Mouse (Mus musculus) erythroblast, adult 5-6 weeks (primary cell): Measurements from ENCODE around the gene Crb2. TPM values are rescaled to one million over a fixed set of nuclear protein-coding genes. Genes with fewer than 3 reads are reported as not detected.
A peak's percentile ranks its signal among the peaks of the same experiment; 100 is the strongest.

ENCODE experiments used
- ATAC-seq: replicated peaks from 2 replicates; pipeline ENCODE4 v1.8.0; 2016; ENCODE audit warnings: moderate number of reproducible peaks, mild to moderate bottlenecking, moderate TSS enrichment, inconsistent platforms; ENCODE audit not compliant: poor library complexity, low FRiP score, severe bottlenecking
- total RNA-seq, 2 experiments: library from RNA; stranded (forward) in 1 of 2; stranded (reverse) in 1 of 2; fragments of 150-400 nt in 1 of 2; fragments of 200-764, 138-1000 nt in 1 of 2; gene quantifications; 2 replicates each; pipeline versions ENCODE4 v1.2.3 to v1.2.4; 2015 to 2017; ENCODE audit warnings: low replicate concordance in 2 of 2

Gene Crb2
- total RNA-seq, 2 experiments from 2014 or later, result not detected

DNA sequence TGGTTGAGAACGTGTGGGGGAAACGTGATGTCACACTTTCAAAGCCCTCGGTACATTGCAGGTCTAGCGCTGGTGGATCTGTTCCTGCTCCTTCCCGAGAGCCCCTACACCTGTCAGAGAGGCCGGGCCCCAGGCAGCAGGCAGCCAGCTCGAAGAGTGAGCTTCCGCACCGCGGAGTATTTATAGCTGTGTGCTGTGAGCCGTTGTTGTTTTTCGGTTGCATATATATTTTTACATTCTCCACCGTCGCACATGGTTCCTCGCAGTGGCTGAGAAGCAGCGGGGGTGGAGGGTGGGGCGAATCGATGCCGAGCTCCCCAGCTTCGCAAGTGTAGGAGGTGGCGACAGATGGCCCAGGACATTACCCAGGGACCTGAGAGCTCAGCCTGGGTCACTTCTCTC lies 11.0 kb upstream of the Crb2 start:
- ATAC-seq, result no peak

- no peak for ATAC-seq
These were observed 9.9 kb upstream of the Crb2 start for GRCm38 (mm10) chr2:37766027-37766761.

GRCm38 (mm10) chr2:37767080-37767547 lies 8.9 kb upstream of the Crb2 start:
- no peak for ATAC-seq

GRCm38 (mm10) chr2:37767739-37768138 lies 8.3 kb upstream of the Crb2 start:
- no peak for ATAC-seq

GRCm38 (mm10) chr2:37768903-37769302 lies 7.1 kb upstream of the Crb2 start:
- no peak for ATAC-seq

DNA sequence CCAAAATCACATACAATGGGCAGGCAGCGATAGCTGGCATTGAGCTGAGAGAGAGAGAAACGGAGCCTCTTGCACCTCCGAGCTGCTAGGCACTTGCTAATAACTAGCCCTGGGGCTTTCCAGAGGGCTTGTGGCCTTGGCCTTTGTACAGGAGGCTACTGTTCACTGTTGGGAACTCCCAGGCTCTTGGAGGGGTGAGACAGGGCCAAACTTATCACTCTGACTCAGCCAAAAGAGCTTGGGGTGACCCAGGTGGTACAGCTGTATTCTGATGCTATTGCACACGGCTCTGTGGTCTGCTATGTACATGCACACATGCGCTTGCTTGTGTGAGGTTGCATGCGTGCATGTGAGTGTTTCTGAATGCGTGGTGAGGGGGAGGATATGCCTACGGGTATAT lies 6.3 kb upstream of the Crb2 start:
- no peak for ATAC-seq

DNA sequence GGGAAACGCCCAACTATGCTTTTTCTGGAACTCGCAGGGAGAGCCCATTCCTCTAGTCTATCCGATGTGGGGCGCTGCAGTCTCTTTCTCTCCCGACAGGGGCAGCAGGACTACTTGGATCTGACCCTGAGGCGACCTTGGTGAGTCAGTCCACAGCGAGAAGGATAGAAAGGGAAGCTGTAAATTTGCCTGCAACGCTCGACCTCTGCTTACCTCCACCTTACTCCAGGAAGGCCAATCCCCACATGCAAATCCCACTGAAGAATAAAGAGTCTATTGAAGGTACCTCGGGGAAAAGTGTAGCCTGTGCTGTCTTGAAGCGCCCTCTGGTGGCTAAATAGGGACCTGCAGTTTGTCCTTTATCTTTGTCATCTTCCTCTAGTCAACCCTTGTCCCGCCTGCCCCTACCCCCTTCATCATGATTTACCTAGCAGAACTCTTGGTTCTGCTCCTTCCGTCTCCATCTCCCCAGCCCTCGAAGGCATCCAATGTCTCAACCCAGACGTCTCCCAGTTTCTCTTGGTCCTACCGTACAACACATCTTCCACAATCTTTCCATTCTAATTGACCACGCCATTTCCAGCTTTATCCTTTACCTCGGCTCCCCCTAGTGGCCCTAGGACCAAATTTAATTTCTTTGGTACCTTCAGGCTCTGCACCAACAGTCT lies 4.3 kb upstream of the Crb2 start:
- peak; percentile 61; the same call in 1 of the 2 replicates for ATAC-seq

DNA sequence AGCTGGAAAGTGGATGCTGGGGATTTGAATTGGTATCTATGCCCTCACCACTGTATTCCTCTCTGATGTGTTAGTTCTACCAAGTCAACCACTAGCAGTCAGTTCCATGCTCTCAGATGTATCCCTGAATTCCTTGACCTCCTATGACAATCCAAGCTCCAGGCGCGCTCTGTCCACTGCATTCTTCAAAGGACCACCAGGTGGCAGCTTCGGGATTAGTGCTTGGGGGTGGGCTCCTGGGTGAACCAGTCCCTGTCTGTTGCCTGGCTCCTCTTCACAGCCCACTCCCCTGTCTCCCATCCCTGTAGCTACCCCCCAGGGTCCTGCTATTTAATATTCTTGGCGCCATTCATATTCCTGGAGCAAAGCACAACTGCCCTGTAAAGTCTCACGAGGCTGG lies 1.5 kb upstream of the Crb2 start:
- ATAC-seq, result no peak

DNA sequence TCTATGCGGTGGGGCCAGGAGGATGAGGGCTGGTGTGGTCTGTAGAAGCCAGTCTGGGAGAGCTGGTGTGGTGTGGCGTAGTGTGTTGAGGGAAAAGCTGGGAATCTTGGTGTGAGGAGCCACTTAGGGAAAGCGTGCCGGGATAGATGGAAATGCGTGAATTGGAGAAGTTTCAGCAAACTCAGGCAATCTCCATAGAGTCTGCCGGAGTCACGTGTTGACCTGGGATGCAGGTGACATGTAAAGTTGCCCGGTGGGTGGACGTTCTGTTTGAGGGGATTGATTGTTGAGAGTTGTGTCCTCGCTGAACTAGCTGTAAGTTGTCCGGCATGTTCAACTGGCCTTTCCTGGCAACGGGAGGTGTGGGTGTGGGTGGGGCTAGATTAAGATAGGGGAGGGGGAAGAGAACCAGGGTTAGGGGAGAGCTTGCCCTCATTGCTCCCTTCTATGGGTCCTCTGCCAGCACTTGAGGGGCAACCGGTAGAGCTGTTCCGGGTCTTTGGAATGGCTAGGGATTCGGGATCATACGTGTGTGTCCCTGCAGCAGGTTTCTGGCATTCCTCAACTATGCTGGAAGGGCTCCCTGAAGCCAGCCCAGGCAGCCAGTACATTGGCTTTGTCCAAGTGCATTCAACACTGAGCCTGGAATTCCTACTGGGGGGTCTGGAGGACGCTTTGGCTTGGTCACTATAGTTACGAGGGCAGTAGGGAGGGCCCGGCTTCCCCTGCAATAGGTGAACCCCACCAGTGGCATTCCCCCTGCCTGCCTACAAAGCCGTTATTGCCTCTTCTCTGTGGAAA lies 762 bp downstream of the Crb2 start:
- ATAC-seq, result no peak

GRCm38 (mm10) chr2:37777958-37778720 lies 2.1 kb downstream of the Crb2 start:
- ATAC-seq, result no peak

- ATAC-seq, result peak; percentile 66
These were observed 4.4 kb downstream of the Crb2 start for GRCm38 (mm10) chr2:37780270-37780929.

DNA sequence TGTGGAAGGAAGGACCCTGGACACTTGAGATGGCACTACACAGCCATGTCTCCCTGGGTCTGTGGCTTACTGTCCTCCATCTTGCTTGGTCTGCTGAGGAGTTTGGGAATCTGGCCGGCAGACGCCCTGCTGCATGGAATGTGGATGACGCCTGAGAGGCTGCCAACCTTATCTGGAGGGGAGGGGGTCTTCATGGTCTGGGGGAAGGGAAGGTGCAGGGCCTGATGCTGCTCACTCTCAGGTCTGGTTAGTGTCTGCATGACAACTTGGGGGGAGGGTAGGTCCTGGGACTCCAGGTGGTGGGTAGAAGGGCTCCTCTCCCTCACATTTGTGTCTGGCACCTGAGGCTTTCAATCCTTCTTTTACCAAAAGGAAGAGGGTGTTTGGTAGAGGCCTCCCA lies 5.4 kb downstream of the Crb2 start:
- ATAC-seq, result no peak

DNA sequence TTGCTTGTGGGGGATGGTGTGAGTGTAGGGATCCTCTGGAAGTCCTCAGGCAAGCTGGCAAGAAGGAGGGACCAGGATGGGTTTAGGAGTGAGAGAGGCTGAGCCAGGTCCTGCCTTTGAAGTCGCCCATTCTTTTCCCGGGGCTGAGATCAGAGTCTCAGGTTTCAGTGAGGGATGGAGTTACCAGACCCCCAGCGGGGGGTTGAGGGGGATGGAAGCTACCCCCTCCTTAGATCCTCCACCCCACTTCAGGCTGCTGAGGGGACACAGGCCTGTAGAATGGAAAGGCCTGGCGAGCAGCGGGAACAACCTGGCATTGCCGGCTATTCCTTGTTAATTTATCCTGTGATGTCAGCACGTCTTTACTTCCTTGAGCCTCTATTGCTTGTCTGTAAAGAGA lies 6.0 kb downstream of the Crb2 start:
- ATAC-seq, result no peak

DNA sequence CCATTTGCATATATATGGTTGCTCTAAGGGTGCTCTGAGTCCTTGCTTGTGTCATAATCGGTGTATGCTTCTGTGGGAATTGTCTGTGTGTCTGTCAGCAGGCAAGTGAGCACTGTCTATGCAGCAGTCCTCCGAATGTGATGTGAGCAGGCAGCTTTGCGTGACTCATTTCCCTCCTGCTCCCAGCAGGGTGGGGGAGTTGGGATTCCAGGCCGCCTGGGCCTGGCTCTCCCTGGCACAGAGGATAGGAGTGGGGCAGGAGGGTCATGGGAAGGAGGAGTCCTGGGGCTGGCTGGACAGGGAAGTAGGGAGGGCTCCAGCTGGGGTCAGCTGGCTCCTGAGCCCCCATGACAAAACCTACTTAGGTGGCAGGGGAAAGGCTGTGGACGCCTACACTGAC lies 8.4 kb downstream of the Crb2 start:
- no peak for ATAC-seq

DNA sequence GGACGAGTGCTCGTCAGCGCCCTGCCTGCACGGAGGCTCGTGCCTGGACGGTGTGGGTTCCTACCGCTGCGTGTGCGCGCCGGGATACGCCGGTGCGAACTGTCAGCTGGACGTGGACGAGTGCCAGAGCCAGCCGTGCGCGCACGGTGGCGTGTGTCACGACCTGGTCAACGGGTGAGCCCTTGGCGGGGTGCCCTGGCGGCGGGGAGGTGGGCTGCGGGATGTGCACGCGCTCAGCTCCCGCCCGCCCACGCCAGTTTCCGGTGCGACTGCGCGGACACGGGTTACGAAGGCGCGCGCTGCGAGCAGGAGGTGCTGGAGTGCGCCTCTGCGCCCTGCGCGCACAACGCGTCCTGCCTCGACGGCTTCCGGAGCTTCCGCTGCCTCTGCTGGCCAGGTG lies 10.4 kb downstream of the Crb2 start:
- ATAC-seq, result no peak

GRCm38 (mm10) chr2:37788176-37788962 lies 12.3 kb downstream of the Crb2 start:
- no peak for ATAC-seq

DNA sequence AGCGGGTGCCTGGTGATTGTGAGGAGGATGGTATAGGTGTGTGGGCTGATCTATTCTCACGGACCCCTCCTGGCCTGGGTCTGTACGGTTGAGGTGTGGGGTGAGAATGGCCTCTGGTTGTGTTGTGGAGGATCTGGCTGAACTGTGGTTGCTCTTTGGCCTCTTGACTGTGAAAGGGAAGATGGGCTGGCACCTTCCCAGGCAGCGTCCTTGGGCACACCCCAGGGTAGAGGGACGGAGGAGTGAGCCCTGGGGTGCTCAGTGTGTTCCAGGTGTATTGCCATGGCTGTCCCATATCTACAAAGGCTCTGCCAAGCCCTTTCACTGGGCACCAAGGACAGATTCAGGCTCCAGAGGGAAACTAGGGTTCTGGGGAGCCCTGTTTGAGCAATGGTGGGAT lies 13.0 kb downstream of the Crb2 start:
- ATAC-seq, result no peak

DNA sequence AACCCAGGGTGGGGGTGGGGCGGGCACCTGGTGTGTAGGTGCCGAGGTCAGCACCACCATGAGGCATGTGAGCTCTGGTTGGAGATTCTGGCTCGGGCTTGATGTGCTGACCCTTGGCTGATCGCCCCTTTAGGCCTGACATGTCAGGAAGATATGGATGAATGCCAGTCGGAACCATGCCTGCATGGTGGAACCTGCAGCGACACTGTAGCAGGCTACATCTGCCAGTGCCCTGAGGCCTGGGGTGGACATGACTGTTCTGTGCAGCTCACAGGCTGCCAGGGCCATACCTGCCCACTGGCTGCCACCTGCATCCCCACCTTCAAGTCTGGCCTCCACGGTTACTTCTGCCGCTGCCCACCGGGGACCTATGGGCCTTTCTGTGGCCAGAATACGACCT lies 13.9 kb downstream of the Crb2 start:
- no peak for ATAC-seq

DNA sequence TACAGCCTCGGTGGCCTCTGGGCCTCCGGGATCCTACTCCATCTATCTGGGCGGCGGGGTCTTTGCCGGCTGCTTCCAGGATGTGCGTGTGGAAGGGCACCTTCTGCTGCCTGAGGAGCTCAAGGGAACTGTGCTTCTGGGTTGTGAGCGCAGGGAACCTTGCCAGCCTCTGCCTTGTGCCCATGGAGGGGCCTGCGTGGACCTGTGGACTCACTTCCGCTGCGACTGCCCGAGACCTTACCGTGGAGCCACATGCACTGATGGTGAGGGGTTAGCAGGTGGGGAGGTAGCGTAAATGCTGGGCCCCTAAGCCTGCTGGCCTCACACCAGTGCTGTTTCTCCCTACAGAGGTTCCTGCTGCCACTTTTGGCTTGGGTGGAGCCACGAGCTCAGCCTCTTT lies 14.7 kb downstream of the Crb2 start:
- ATAC-seq, result no peak
